Mouse (Mus musculus) thymus, postnatal 36 days (tissue): Measurements from ENCODE around the gene Pax5.

Experiments used
- DNase-seq, 2 experiments: peaks; one replicate each; pipeline ENCODE4 v3.0.0; 2022; ENCODE audit warnings: mixed read lengths in 2 of 2

Gene Pax5

DNA sequence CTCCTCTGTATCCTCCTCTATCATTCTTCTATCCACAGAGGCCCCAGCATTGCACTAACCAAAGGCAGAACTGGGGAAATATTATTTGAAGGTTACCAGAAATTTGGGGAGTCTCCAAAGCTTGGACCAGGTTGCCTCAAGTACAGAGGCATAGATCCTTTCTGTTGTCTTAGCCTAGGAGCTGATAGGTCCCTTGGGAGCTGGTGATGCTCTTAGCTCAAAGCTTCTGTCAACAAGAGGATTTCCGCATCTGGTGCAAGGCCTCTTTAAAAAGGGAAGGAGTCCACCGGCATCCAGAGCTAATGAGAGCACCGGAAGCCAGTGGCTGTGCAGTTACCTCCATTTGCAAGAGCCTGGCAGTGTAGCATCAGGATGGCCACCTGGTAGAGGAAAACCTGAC lies 5.1 kb downstream of the Pax5 start:
- no peak for DNase-seq

DNA sequence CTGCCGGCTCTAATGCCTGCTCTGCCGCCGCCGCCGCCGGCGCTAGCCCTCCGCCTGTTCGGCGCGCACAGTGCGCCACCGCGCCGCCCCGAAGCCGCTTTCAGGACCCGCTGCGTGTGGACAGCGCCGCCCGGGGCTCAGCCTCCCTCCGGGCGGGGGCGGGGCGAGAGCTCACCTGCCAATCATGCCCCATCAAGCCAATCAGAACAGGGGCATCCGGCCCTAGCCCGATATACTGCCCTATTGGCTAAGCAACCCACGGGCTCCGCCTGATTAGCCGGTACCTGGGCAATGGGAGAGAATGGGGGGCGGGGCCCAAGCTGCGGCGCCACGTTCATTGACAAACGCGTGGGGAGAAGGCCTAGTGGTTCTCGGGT lies 5.9 kb downstream of the Pax5 start:
- DNase-seq, result peak; percentile 78 to 84

DNA sequence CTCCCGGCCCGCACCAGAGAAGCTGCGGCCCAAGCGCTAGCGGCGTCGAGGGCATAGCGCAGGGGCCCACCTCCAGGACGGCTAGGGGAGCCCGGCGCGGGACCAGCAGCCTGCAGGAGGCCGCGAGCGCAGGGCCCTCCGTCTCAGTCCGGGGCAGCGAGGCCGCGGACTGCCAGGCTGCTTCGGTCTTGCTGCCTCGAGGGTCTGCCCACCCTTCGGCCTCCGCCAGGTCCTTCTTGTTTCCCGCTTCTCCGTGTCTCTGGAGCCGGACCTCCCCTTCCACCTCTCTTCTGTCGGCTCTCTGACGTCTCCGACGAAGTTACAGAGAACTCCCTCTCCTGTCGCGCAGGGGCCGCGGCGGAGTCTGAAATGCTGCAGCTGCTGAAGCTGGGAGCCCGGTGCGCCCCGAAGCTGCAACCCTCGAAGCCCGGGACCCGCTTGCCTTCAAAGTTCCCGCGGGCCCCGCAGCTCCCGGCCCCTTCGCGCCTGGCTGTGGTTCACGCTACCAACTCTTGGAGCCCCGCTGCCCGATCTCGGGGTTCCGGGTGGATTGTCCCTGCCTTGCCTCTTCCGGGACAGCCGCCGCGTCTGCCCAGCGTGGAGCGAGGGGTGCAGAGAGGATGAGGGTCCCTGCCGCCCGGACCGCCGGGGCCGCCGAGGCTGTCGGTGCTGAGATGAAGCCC lies 6.5 kb downstream of the Pax5 start:
- DNase-seq, result no peak

DNA sequence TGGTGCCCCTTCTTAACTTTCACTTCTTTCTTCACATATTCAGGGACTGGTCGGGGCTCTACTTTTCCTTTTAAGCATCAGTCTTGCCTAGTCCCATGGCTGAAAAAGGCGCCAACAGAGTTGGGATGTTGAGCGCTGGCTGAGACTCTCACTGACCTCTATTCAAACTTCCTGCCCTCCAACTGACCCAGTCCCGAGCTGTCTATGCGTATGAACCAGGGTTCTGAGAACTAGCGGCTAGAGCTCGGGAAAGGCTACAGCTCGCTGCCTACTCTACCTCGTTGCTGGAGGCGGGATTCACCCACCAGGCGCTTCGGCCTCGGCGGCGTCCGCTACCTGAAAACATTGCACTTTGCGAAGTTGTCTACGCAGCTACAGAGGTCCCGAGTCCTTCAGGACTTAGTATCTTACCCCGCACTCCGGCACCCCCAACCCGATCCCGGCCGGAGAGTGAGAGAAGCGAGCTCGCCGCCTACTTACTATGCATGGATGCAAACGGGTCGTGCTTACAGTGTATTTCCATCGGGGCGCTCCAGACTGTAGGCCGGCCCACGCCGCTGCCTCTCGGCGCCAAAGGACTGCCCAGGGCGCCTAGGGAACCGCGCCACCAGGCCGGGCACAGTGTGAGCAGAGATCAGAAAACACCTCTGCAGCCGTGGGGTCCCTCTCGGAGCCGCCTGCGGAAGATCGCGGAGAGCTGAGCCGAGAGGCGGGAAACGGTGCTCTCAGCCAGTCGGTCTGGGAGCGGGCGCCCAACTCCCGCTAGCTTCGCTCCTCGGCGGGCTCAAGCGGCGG lies 7.2 kb downstream of the Pax5 start:
- DNase-seq, result no peak

DNA sequence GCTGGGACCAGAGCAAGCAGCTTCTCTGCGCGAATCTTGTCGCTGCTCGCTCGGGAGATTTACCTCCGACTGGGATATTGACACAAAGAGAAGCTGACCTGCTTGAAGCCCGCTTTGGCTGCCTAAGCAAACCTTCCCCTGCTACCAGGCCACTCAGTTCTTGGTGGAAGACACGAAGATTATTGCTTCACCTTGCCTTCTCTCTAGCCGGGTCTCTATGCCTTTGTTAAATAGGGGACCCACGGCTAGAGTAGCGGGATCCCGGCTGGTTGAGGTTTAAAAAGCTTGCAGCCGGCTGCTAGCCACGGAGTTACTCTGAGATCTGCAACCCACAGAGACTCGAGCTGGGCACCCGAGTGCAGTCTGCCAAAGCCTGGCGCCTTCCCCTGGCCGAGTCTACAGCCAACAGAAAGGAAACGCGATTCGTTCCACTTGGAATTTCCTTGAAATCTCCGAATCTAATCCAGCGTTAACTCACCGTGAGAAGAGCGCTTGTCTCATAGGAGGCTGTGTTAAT lies 8.2 kb downstream of the Pax5 start:
- no peak for DNase-seq

DNA sequence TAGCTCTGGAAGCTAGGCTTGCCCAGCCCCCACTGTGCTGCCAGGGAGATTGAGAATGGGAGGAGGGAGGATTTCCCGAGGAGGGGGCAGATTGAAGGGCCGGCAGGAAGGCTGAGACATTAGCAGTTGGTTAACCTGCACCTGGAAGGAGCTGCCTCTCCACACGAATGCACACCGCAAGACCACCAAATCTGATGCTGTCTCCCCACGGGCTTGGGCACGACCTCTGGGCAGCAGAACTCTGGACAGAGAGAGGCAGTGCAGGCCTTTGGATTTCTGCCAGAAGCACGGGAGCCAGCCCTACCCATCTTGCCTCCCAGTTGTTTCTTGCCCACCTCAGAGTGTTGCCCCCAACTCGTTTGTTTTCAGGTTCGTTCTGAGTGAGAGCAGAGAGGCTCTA lies 8.8 kb downstream of the Pax5 start:
- DNase-seq, result no peak

DNA sequence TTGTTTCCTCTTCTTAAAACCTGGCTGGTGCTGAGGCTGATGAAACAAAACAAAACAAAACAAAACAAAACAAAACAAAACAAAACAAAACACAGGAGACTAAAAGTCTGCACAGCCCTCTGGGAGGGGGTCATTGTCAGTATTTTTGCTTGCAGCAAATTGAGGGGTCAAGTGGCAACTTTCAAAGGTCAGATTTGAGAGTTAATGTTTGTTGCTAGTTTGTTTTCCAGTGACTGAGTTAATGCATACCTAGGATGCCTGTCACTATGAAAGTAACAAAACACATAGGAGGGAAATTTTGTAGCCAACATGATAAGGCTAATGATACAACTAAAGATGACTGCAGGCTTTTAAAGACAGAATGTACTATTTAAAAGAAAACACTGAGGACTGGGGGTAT lies 13.6 kb downstream of the Pax5 start:
- DNase-seq, result no peak

DNA sequence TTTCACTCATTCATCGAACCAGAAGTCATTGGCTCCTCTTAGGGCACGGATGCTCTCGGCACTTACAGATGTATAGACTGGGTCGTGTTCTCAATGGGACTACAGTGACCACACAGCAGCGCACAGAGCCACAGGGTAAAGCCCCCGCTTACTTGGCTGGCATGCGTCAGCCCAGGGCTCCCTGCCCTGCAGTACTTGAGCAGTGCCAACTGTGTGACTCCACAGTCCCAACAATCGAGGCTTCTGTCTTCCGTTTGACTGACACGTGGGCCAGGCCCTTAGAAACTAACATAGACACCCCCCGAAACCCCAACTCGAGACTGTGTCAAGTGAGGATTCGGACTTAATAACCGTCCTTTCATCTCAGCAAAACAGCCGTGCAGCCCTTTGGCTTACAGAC lies 15.9 kb downstream of the Pax5 start:
- DNase-seq, result no peak

DNA sequence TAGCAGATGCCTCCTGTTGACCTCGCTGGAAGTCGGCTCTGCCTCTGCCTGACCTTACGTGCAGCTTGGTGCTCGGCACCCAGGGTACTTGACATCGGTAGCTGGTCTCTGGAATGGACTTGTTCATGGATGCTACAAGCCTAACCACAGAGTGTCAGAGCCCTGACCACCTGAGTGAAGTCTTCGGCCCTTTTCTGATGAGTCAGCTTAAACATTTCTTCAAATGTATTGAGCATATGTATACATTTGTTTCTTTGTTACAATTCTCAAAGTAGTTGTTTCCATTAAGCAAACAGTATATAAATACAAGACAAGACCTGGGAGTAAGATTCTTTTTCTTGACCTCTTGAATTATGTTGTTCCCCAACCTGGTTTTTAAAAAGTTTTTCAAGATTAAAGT lies 24.7 kb downstream of the Pax5 start:
- no peak for DNase-seq

DNA sequence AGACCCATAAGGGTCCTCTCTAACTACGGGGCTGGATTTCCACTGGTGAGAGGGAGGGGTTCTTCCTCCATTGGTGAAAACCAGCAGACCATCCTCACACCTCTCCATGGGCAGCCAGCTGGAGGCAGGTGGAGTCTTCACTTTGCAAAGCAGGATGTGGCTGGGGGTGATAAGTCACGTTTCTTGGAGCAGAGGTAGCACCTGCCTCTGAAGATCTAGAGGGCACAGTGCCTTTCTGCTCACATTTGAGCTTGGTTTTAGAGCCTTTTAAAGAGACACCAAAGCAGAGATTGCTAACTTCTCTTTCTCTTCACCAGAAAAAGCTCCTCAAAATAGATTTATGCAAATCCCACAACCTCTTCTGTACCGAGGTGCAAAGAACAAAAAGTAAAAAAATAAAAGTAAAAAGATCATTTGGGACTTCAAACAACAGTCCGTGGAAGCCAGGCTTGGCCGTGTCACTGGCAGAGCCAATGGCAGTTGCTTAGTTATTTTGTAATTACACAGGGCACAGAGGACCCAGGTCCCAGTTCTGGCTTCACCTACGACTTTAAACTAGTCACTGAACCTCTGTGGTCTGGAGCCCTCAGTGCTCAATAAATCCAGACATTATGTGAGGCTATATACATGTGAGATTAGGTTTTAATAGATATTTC lies 29.9 kb downstream of the Pax5 start:
- no peak for DNase-seq

DNA sequence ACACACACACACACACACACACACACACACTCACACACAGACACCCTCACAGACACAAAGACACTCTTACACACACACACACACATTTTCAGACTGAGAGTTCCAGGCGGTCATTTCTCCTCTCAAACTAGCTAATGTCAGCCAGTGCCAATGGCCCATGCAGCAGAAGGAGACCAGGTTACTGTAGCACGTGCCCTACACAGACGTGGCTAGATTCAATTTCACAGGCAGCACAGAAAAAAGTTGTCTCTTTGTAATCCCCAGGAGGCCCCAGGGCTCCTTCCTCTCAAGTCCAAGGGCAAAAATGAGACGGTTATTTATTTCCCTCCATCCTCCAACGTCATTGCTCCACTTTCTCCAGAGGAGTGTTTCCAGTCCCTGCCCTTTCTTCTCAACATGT lies 31.6 kb downstream of the Pax5 start:
- DNase-seq, result no peak

DNA sequence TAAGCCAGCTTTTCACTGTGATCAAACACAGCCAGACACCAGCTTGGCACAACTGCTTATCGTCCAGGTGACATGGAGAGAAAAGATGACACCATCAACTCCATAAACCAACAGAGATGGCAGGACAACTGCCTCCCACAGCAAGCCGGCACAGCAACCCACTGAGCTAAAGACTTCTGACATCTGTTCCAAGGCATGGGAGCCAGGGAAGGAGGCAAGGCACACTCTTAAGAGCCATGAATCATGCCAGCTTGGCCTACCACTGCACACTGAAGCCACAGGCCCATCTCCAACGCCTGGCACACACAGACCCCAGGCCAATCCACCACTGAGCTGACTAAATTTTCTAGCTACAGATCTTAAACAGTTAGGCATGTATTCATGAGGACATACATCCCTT lies 32.3 kb downstream of the Pax5 start:
- no peak for DNase-seq

DNA sequence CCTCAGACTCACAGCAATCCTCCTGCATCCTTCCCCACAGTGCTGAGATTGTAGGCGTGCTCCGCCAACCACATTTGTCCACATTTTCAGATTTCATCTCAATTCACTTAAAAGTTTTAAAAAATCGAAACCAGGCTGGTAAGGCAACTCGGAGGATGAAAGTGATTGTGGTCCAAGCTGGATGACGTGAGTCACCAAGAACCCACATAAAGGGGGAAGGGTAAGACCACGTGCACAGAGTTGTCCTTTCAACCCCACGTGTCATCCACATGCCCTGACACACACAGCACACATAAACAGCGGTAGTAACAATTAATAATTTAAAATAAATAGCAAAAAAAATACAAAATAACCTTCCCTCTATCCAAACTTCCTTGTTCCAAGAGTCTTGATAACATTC lies 35.3 kb downstream of the Pax5 start:
- DNase-seq, result no peak

DNA sequence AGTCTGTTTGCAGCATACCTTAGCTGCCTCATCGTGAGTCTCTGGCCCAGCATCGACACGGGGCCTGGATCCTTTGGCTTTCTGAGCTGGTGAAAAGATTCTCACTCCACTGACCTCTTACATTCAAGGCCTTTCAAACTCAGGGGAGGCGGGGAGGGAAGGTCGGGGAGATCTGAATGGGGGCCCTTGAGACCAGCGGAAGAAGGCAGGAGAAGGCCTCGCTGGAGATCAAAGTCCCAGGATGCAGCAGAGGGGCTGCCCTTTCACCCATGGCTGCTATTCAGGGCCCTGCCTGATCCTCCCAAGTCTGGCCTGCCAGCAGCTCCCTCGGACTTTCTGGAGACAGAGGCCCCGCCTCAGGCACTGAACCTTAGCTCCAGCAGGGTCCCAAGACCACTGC lies 36.6 kb downstream of the Pax5 start:
- no peak for DNase-seq

DNA sequence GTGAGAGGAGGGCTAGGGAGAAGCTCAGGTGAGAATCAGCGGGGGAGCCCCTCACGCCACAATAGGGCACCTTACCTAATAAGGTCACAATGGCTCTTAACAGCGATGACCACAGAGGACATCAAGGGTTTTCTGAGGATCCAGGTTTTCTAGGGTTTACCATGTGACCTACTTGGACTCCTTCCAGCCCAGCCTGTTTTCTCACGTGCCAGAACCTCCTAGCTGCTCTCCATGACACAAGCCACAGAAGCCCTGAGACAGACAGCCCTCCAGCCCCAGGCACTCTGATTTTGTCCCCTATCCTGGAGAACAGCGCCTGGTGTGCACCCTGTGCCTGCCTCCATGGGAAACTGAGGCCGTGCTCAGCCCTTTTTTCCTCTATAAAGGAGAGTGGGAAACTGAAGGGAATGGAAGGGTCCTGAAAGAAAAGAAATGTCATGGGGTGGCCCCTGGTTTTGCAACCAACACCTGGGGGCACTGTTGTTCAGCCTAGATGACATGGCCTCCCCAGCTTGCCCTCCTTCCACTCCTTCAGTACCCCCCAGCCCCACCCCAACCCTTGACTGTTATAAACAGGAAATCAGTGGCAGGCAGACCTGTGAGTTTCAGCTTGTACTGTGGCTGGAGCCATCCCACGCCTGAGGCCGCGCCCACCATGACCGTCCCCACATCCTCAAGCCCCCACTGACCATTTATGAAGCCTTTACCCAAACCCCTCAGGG lies 37.9 kb downstream of the Pax5 start:
- no peak for DNase-seq

DNA sequence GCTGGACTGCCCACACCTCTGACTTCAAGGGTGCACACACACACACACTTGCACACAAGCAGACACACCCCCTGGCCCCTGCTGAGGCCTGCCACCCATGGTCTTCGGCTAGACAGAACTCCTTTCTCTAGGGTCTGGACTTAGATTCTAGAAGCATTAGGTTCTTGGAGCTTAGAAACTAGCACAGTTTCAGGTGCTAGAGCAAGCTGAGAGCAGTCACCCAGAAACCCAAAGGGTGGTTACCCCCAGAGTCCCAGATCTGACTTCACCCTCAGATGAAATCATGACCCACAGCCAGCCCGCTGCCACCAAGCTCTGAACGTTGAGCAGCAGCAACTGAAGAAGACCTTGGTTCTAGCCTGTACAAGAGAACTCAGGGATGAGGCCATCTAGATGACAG lies 38.8 kb downstream of the Pax5 start:
- DNase-seq, result no peak

DNA sequence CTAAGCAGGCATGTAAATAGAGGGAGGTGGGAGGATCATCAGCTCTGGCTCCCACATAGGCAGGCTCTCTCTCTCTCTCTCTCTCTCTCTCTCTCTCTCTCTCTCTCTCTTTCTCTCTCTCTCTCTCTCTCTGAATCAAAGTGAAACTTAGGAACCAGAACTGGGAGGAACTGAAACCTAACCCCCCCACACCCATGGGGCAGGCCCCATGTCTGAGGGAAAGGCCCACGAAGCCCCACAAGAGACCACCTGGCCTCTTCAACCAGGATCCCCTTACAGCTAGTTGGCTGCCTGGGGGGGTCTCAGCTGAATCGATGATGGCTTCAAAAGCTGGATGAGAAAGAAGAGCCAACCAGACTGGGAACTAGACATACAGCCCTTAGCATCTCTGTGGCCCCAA lies 39.3 kb downstream of the Pax5 start:
- DNase-seq, result no peak

DNA sequence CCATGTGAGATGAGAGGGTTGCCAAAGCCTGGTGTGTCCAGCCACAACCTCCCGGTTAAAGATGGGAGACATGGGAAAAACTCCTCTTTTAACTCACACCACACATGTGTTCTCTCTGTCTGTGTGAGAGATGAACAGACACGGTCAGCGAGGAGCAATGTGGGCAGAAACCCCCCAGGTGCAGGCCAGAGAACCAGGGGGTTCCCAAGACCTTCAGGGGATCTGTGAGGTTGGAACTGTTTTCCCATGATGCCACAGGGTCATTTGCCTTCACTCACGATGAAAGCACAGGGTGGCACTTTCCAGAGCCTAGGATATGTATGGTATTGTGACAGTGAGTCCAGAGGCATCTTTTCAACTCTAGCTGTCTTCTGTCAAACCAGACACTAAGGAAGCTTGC lies 39.9 kb downstream of the Pax5 start:
- no peak for DNase-seq

DNA sequence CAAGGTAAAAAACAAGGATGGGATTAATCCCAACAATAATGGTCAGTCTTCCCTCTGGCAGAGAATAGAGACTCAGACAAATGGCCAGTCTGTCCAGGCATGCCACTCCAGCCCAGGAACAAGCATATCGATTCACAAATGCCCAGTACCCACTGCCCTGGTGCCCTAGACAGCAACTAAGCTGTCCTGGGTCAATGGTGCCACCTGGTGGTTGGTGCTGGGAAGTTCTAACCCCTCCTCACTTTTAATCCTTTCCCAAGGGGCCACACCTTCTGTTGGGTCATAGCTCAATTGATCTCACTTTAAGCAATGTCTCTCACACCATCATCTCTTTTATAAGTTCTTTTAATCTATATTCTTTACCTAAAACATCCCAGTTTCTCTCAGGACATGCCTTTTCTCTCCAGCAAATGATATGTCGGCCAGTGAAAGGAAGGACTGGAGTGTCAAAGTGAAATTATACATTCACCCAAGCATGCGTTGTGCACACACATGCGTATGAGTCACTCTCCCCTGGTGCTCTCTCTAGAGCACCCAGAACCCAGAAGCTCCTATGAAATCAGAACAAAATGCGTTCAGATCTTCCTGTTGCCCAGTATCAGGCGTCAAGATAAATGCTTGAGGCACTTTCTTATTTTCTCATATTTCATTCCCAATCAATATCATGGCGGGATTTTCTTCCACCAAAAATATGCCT lies 40.7 kb downstream of the Pax5 start:
- peak in 1 of 2 experiments; percentile 26 for DNase-seq

DNA sequence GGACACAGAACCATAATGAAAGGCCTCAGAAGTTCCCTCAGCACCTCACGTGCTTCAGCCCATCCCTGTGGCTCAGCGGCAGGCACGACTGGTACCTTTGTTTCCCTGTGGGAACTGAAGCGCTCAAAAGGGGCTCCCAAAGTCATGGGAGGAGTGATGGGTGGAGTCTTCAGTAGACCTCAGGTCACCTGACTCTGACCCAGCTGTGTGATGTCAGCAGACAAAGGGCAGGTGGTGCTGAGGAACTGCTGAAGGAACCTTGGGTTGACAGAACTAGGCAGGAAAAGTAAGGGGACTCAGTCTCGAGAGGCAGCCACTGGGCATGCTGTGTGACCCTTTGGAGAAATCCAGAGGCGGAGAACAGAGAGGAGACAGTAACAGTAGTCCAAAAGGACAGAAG lies 41.7 kb downstream of the Pax5 start:
- no peak for DNase-seq

DNA sequence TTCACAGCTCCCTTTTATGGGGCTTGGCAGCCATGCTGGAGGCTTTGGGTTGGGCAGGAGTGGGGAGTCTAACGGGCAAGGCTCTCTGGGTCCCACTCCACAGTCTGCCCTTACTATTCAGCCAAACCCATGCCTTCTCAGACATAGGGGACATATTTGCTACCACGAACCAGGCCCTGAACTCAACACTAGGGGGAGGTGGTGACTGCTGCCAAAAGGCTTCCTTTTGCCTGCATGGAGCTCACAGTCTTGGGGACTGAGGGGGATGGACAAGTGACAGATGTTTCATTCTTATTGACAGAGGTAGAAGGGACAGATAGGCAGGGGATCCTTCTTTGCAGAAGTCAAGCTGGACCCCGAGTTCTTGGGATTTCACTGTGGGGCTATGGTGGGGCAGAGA lies 42.1 kb downstream of the Pax5 start:
- no peak for DNase-seq

DNA sequence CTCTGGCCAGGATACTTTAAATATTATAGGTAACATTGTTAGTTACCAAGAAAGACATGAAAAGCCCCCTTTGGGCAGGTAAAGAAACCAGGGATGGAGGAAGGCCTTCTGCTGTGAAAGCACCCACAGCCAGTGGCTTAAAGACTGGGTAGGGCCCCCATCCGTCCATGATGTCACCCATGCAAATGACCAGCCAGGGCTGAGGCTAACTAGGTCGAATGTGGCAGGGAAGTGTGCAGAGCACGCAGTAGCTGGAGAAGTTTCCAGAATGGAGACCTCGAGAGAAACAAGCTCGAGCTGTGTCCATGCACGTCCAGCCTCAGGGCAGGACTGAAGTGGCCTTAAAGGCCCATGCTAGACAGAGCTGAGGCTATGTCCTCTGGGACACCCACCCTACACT lies 42.9 kb downstream of the Pax5 start:
- no peak for DNase-seq

DNA sequence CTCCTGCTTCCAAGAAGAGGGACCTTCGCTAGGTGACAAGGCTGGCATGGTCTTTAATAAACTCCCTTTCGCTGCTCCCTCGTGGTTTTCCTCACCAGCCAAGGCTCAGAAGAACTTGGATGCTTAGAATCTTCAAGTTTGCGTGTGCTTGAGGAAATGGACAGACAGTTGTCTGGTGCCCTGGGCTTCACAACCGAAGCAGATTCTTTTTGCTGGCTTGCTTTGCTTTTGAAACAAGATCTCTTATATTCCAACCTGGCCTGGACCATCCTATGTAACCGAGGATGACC lies 45.6 kb downstream of the Pax5 start:
- DNase-seq, result no peak
